Mouse (Mus musculus) thymus, adult 2 months (tissue): Measurements from ENCODE around the gene Zfp518a.

Source experiments
- CTCF ChIP-seq: fragments of 200-500 bp; IDR thresholded peaks from 2 replicates; pipeline ENCODE4 v1.5.1; 2012; ENCODE audit warnings: mild to moderate bottlenecking, control low read depth, low read length, moderate library complexity, borderline replicate concordance; ENCODE audit not compliant: control insufficient read depth, poor library complexity, insufficient read depth; ENCODE audit errors: extremely low read depth
- POLR2A ChIP-seq: fragments of 200-500 bp; IDR thresholded peaks from 2 replicates; pipeline ENCODE4 v1.6.1; 2012; ENCODE audit warnings: mild to moderate bottlenecking, low read length, control low read depth, moderate library complexity; ENCODE audit not compliant: control insufficient read depth, poor library complexity, insufficient read depth; ENCODE audit errors: extremely low read depth

DNA sequence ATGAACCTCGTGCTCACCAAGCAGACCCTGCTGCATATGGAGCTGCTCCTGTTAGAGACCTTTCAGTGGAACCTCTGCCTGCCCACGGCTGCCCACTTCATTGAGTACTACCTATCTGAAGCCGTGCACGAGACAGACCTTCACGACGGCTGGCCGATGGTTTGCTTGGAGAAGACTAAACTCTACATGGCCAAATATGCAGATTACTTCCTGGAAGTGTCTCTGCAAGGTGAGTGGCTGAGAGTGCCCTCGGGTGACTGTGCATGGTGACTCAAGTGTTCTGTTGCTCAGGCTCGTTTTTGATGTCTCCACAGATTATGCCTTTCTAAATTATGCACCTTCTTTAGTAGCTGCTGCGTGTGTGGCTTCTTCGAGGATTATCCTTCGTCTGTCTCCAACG, 49.8 kb upstream of the Zfp518a start:
- TF ChIP-seq CTCF: no peak
- no peak for TF ChIP-seq POLR2A
